Mouse (Mus musculus): ENCODE data around the gene Dnase1l2. TPM values are rescaled to one million over a fixed set of nuclear protein-coding genes. Genes with fewer than 3 reads are reported as not detected.
"Not testable (repeated sequence)": the region's sequence is repeated elsewhere in the genome, so short reads cannot be mapped to it uniquely, and the experiment has no call there.

Dnase1l2 gene
- polyA plus RNA-seq, 1 experiment from 2014 or later, result 2.1 TPM

DNA sequence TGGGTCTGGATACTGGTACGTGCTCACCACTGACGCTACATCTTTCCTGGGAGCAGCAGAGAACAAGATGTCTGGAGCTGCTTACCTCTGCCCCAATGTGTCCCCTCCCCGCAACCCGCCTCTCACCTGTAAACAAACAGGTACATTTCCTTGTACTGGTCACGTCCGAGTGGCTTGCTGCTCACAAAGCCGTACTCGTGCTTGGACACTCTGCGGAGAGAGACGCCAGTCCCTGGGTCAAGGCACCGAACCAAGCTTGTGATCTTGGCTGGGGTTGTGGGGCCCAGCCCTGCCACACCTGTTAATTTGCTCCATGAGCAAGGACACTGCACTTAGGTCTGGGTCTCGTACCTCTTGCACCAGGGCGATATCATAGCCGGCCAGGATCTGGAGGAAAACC is 798 bp downstream of the Dnase1l2 start:
- ATAC-seq (ENCODE audit: low FRiP score) (no peak), DNase-seq (ENCODE audit: low spot score, missing footprints) (no peak)
- H3K9ac ChIP-seq (ENCODE audit: low read length), result no peak overlapping the region
- H3K9me3 ChIP-seq (ENCODE audit: control insufficient read depth, low read length), result no peaks in the 10 kb centered on the region
- H3K4me3 ChIP-seq (ENCODE audit: low read depth, low read length), result no peak overlapping the region
- 94% methylated on average over 14 of the region's 14 CpGs for WGBS
- no peak overlapping the region for H3K27ac ChIP-seq (ENCODE audit: low read depth, low read length)
- peaks cover 40% of the 10 kb centered on the region for H3K36me3 ChIP-seq (ENCODE audit: control insufficient read depth, insufficient read depth, low read length)
- H3K4me1 ChIP-seq (ENCODE audit: control insufficient read depth, insufficient read depth, low read length), result no peaks in the 10 kb centered on the region
- H3K27me3 ChIP-seq (ENCODE audit: control insufficient read depth, insufficient read depth, low read length), result no peaks in the 10 kb centered on the region
- H3K4me2 ChIP-seq, result no peak overlapping the region

DNA sequence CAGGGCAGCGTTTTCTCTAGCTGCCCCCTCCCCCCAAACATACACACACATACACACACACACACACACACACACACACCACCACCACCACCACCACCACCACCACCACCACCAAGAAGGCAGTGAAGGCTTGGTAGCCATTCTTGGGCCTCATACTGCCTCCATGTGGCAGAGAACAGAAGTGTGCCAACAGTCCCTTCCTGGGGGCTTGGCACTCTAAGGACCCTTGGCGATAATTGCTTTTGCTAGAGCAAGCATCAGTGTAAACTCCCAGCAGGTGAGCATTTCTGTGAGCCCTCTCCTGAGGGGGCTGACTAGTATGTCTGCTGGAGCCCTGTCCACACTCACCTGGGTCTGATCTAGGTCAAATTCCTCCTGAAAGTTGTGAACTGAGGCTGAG is 1.8 kb downstream of the Dnase1l2 start:
- H3K9me3 ChIP-seq (ENCODE audit: control insufficient read depth, low read length), result no peaks in the 10 kb centered on the region
- H3K36me3 ChIP-seq (ENCODE audit: control insufficient read depth, insufficient read depth, low read length), result peaks cover 33% of the 10 kb centered on the region
- 48% methylated on average over 2 of the region's 2 CpGs for WGBS
- H3K9ac ChIP-seq (ENCODE audit: low read length), result no peak overlapping the region
- H3K27me3 ChIP-seq (ENCODE audit: control insufficient read depth, insufficient read depth, low read length), result no peaks in the 10 kb centered on the region
- H3K27ac ChIP-seq (ENCODE audit: low read depth, low read length), result no peak overlapping the region
- H3K4me2 ChIP-seq, result no peak overlapping the region
- DNase-seq (ENCODE audit: low spot score, missing footprints) (no peak), ATAC-seq (ENCODE audit: low FRiP score) (no peak)
- H3K4me1 ChIP-seq (ENCODE audit: control insufficient read depth, insufficient read depth, low read length), result no peaks in the 10 kb centered on the region
- H3K4me3 ChIP-seq (ENCODE audit: low read depth, low read length), result no peak overlapping the region

DNA sequence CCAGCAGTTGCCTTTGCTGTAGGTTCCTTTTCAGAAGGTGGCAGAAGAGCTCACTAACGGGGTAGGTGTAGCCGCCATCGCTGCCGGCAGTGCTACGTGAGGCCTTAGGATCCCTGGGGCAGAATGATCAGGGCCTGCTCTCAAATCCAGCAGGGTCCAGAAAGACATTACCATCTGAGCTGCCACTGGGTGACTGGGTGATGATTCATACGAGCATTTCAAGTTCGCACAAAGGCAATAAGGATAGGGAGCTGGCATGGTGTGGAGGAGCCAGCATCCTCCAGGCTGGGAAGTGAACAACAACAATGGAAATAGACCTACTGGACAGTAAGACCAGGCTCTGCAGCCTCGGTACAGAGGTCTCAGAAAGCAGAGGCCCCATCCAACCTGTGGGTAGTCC is 2.5 kb downstream of the Dnase1l2 start:
- Histone ChIP-seq H3K4me3 (ENCODE audit: low read depth, low read length) (no peak overlapping the region), H3K4me2 (no peak overlapping the region), H3K27me3 (ENCODE audit: control insufficient read depth, insufficient read depth, low read length) (no peaks in the 10 kb centered on the region), H3K4me1 (ENCODE audit: control insufficient read depth, insufficient read depth, low read length) (no peaks in the 10 kb centered on the region), H3K9ac (ENCODE audit: low read length) (no peak overlapping the region), H3K9me3 (ENCODE audit: control insufficient read depth, low read length) (no peaks in the 10 kb centered on the region), H3K36me3 (ENCODE audit: control insufficient read depth, insufficient read depth, low read length) (peaks cover 27% of the 10 kb centered on the region), H3K27ac (ENCODE audit: low read depth, low read length) (no peak overlapping the region)
- 95% methylated on average over 8 of the region's 8 CpGs for WGBS
- no peak for ATAC-seq (ENCODE audit: low FRiP score)
- DNase-seq (ENCODE audit: low spot score, missing footprints), result no peak

DNA sequence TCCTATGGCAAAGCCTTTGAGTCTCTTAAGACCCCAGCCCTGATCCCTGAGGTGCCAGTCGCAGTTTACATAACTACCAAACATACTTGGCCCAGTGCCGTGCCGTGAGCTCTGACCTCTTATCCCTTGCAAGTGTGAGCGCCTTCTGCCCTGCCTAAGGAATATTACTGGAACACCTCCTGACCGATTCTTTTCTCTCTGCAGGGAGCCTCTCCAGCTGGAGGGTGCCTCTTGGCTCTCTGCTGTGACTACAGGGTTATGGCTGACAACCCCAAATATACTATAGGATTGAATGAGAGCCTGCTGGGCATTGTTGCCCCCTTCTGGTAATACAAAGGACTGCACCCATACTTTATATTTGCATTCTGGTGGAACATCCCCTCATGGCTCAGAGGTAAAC is 5.9 kb downstream of the Dnase1l2 start:
- H3K9ac ChIP-seq (ENCODE audit: low read length), result no peak overlapping the region
- no peaks in the 10 kb centered on the region for H3K9me3 ChIP-seq (ENCODE audit: control insufficient read depth, low read length)
- H3K4me3 ChIP-seq (ENCODE audit: low read depth, low read length), result no peak overlapping the region
- no peaks in the 10 kb centered on the region for H3K4me1 ChIP-seq (ENCODE audit: control insufficient read depth, insufficient read depth, low read length)
- H3K27ac ChIP-seq (ENCODE audit: low read depth, low read length), result no peak overlapping the region
- no peaks in the 10 kb centered on the region for H3K27me3 ChIP-seq (ENCODE audit: control insufficient read depth, insufficient read depth, low read length)
- WGBS, result 77% methylated on average over 5 of the region's 5 CpGs
- peaks cover 14% of the 10 kb centered on the region for H3K36me3 ChIP-seq (ENCODE audit: control insufficient read depth, insufficient read depth, low read length)
- DNase-seq (ENCODE audit: low spot score, missing footprints) (peak; percentile 90), ATAC-seq (ENCODE audit: low FRiP score) (peak; percentile 59; the same call in 1 of the 2 replicates)
- no peak overlapping the region for H3K4me2 ChIP-seq

DNA sequence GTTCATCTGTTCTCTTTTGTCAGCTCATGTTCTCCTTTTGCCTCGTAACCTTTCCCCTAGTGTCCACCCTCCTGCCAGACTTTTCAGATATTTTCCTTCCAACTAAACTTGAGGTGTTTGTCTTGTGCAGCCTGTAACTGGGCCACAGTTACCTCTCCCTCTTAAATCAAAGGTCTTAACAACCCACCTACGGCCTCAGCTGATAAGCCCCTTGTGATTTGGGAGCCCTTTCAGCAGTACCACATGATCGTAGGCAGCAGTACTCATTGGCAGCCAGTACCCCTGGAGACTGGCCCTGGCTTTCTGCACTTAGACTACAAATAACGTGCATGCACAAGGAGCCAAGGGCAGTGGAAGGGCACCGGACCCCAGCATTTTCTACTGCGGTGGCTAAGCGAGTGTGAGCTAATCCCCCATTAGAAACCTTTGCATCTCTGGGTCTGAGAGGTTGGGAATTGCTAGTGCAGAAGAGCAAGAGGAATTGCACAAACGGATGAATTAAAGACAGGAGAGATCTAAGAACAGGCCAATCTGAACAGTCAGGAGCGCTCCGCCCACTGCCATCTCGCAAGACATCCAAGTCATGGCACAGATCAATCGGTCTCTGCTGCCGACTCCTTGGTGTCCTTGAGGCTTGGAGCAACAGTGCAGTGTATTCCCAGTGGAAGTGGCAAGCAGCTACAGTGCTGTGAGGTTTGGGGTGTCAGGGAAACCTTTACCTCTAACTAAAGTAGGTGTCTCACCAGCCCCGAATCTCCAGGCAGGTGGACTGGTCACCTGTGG is 13.5 kb downstream of the Dnase1l2 start:
- 89% methylated on average over 14 of the region's 14 CpGs for WGBS

DNA sequence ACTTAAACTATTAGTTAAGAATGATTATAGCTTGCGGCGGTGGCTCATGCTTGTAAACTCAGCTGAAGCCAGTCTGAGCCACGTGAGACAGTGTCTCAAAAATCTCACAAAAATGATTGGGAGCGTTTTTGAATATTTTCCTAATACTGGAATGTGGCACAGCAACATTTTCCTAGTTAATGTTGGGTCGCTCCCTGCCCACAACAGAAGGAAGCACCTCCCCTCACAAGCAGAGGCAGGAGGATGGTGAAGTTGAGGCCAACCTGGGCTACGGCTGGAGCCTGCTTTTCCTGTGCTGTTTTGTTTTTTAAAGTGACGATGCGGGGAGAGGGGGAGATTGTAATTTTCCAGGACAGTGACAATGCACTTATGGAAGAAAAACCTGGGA is 15.7 kb downstream of the Dnase1l2 start:
- peak; percentile 88 for DNase-seq (ENCODE audit: low spot score, missing footprints)

More for the DNA sequence above, 13.5 kb downstream of the Dnase1l2 start:
- no peaks in the 10 kb centered on the region for H3K9me3 ChIP-seq (ENCODE audit: control insufficient read depth, low read length)
- H3K4me2 ChIP-seq, result no peak overlapping the region
- H3K4me3 ChIP-seq (ENCODE audit: low read depth, low read length), result no peak overlapping the region
- H3K36me3 ChIP-seq (ENCODE audit: control insufficient read depth, insufficient read depth, low read length), result peaks cover 5% of the 10 kb centered on the region; the same call in 1 of the 2 replicates
- H3K9ac ChIP-seq (ENCODE audit: low read length), result no peak overlapping the region
- H3K27ac ChIP-seq (ENCODE audit: low read depth, low read length), result no peak overlapping the region
- ATAC-seq (ENCODE audit: low FRiP score) (no peak), DNase-seq (ENCODE audit: low spot score, missing footprints) (peak; percentile 81)
- H3K4me1 ChIP-seq (ENCODE audit: control insufficient read depth, insufficient read depth, low read length), result peaks cover 5% of the 10 kb centered on the region; the same call in 1 of the 2 replicates
- no peaks in the 10 kb centered on the region for H3K27me3 ChIP-seq (ENCODE audit: control insufficient read depth, insufficient read depth, low read length)

DNA sequence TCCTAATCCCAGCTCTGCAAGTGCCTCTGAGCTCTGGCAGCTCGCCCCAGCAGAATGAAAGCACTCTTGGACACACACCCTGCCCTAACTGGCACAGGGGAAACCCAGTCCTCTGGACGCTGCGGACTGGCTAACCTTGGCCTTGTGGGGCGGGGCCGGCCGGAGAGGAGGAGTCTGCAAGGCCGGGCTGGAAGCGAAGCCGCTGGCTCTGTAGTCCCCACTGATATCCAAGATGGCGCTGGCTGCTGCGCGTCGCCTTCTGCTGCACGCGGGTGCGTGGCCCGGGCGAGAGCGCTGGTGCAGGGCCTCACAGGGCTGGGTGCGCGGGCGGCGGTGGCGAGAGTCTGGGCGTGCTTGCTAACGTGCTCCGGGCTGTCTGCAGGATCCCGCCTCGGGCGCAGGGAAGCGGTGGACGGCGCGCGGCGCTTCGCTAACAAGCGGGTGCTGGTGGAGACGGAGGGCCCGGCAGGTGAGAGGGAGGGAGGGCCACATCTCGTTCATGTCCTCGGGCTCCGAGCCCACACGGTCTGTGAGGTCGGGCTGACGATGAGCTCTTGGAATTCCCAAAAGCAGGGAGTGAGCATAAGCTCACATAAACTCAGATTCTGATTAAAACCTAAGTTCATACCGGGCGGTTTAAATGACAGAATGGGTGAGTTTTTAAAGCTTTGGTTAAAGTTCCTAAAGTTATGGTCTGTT is 16.3 kb downstream of the Dnase1l2 start, which contains the start of gene Eci1:
Eci1 (plus strand) TSS at position 171 of the 699 bp plus-strand sequence.
- DNase-seq (ENCODE audit: low spot score, missing footprints), result peak; percentile 96
- Histone ChIP-seq H3K36me3 (ENCODE audit: control insufficient read depth, insufficient read depth, low read length) (peaks cover 25% of the 10 kb centered on the region), H3K4me1 (ENCODE audit: control insufficient read depth, insufficient read depth, low read length) (peaks cover 5% of the 10 kb centered on the region; the same call in 1 of the 2 replicates), H3K9ac (ENCODE audit: low read length) (peak within 1 kb of the TSS; percentile 82), H3K4me2 (peak within 1 kb of the TSS; percentile 38), H3K27ac (ENCODE audit: low read depth, low read length) (peak within 1 kb of the TSS; percentile 77), H3K4me3 (ENCODE audit: low read depth, low read length) (peak within 1 kb of the TSS; percentile 63), H3K27me3 (ENCODE audit: control insufficient read depth, insufficient read depth, low read length) (no peaks in the 10 kb centered on the region), H3K9me3 (ENCODE audit: control insufficient read depth, low read length) (no peaks in the 10 kb centered on the region)
- peak; percentile 98 for ATAC-seq (ENCODE audit: low FRiP score)
- WGBS, result under 1% methylated on average over 48 of the region's 48 CpGs

More for the DNA sequence above, 15.7 kb downstream of the Dnase1l2 start:
- Histone ChIP-seq H3K27me3 (ENCODE audit: control insufficient read depth, insufficient read depth, low read length) (no peaks in the 10 kb centered on the region), H3K9ac (ENCODE audit: low read length) (peak overlapping the region; percentile 82), H3K27ac (ENCODE audit: low read depth, low read length) (no peak overlapping the region), H3K36me3 (ENCODE audit: control insufficient read depth, insufficient read depth, low read length) (peaks cover 19% of the 10 kb centered on the region), H3K9me3 (ENCODE audit: control insufficient read depth, low read length) (no peaks in the 10 kb centered on the region), H3K4me2 (peak overlapping the region; percentile 38), H3K4me1 (ENCODE audit: control insufficient read depth, insufficient read depth, low read length) (peaks cover 5% of the 10 kb centered on the region; the same call in 1 of the 2 replicates), H3K4me3 (ENCODE audit: low read depth, low read length) (peak overlapping the region; percentile 63)
- ATAC-seq (ENCODE audit: low FRiP score), result no peak
- WGBS, result 9% methylated on average over 8 of the region's 8 CpGs

DNA sequence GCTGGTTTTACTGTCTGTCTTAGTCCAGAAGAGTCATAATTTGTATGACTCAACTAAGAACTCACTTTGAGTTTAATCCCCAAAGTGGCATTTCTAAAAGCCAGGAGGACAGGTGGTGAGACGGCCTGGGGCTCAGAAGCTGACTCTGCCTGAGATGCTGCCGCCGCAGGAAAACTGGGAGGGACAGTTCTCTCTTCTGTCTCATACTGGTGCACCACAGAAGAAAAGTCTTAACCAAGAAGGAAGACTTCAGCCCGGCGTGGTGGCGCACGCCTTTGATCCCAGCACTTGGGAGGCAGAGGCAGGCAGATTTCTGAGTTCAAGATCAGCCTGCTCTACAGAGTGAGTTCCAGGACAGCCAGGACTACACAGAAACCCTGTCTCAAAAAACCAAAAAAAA is 17.0 kb downstream of the Dnase1l2 start:
- no peak overlapping the region for H3K27ac ChIP-seq (ENCODE audit: low read depth, low read length)
- DNase-seq (ENCODE audit: low spot score, missing footprints) (peak; percentile 66), ATAC-seq (ENCODE audit: low FRiP score) (no peak)
- H3K4me1 ChIP-seq (ENCODE audit: control insufficient read depth, insufficient read depth, low read length), result peaks cover 5% of the 10 kb centered on the region; the same call in 1 of the 2 replicates
- H3K4me2 ChIP-seq, result no peak overlapping the region
- H3K9ac ChIP-seq (ENCODE audit: low read length), result no peak overlapping the region
- H3K9me3 ChIP-seq (ENCODE audit: control insufficient read depth, low read length), result no peaks in the 10 kb centered on the region
- peak overlapping the region; percentile 63; the same call in 1 of the 2 replicates for H3K4me3 ChIP-seq (ENCODE audit: low read depth, low read length)
- H3K27me3 ChIP-seq (ENCODE audit: control insufficient read depth, insufficient read depth, low read length), result no peaks in the 10 kb centered on the region
- WGBS, result 93% methylated on average over 7 of the region's 7 CpGs
- H3K36me3 ChIP-seq (ENCODE audit: control insufficient read depth, insufficient read depth, low read length), result peaks cover 31% of the 10 kb centered on the region

DNA sequence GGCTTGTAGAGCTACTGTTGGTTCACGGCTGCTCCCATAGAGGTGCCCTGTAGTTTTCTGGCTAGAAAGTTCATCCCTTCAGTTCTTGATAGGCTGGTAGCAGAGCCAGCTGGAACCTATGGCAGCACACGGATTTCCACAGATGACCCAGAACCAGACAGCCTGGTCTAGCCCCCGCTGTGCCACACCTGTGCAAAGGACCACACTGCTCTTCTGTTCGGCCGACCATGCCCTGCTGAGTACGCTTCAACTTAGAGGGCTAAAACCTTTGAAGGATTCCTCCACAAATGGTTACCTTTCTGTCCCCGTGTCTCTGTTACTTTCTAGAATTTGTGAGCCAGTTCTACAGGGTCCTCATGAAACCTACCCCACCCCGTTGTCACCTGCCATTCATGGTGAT is 17.6 kb downstream of the Dnase1l2 start:
- not testable (repeated sequence) for H3K27ac ChIP-seq (ENCODE audit: low read depth, low read length); ATAC-seq (ENCODE audit: low FRiP score); H3K9ac ChIP-seq (ENCODE audit: low read length); H3K9me3 ChIP-seq (ENCODE audit: control insufficient read depth, low read length); H3K4me1 ChIP-seq (ENCODE audit: control insufficient read depth, insufficient read depth, low read length); H3K4me2 ChIP-seq; H3K27me3 ChIP-seq (ENCODE audit: control insufficient read depth, insufficient read depth, low read length); H3K4me3 ChIP-seq (ENCODE audit: low read depth, low read length); DNase-seq (ENCODE audit: low spot score, missing footprints)
- WGBS, result 92% methylated on average over 5 of the region's 8 CpGs
- peaks cover 34% of the 10 kb centered on the region for H3K36me3 ChIP-seq (ENCODE audit: control insufficient read depth, insufficient read depth, low read length)
